Mouse (Mus musculus) kidney, postnatal 0 days (tissue): ENCODE measurements at regions not wholly inside any gene's neighbourhood (a gene's known extent, or its start where the extent isn't known, plus 50 kb on each side); places are given as distances from the start of the nearest gene placed in this dataset. TPM values are rescaled to one million over a fixed set of nuclear protein-coding genes. Genes with fewer than 3 reads are reported as not detected.

Experiments used
- ATAC-seq: fragments of 200-750 bp; cut with Nextera tagmentation; replicated peaks from 2 replicates; pipeline ENCODE4 v1.8.0; 2017; ENCODE audit warnings: low read depth, moderate number of reproducible peaks, moderate TSS enrichment, moderate library complexity; ENCODE audit not compliant: low FRiP score
- DNase-seq: peaks from one replicate; pipeline ENCODE4 v3.0.0-alpha.2; 2016; ENCODE audit warnings: low spot score
- H3K27ac ChIP-seq: fragments of 300-500 bp; sonication (generic); 2 replicates; pipeline ENCODE4 v1.5.1; 2014; ENCODE audit warnings: mild to moderate bottlenecking
- H3K27me3 ChIP-seq: fragments of 300-500 bp; sonication (generic); 2 replicates; pipeline ENCODE4 v1.6.1; 2014; ENCODE audit warnings: low read length, mixed read lengths; ENCODE audit not compliant: insufficient read depth
- H3K36me3 ChIP-seq: fragments of 300-500 bp; sonication (generic); 2 replicates; pipeline ENCODE4 v1.6.1; 2014; ENCODE audit warnings: low read length, mixed read lengths; ENCODE audit not compliant: insufficient read depth
- H3K4me1 ChIP-seq: fragments of 300-500 bp; sonication (generic); replicated peaks from 2 replicates; pipeline ENCODE4 v1.6.1; 2014; ENCODE audit warnings: antibody characterized with exemption, low read length, mixed read lengths; ENCODE audit not compliant: insufficient read depth
- H3K4me2 ChIP-seq: fragments of 300-500 bp; sonication (generic); 2 replicates; pipeline ENCODE4 v1.6.1; 2014; ENCODE audit warnings: mild to moderate bottlenecking, low read length, moderate library complexity, mixed read lengths
- H3K4me3 ChIP-seq: fragments of 300-500 bp; sonication (generic); replicated peaks from 2 replicates; pipeline ENCODE4 v1.5.1; 2014; ENCODE audit warnings: low read depth, low read length
- H3K9ac ChIP-seq: fragments of 300-500 bp; sonication (generic); 2 replicates; pipeline ENCODE4 v1.6.1; 2014; ENCODE audit warnings: low read depth, low read length
- H3K9me3 ChIP-seq: fragments of 300-500 bp; sonication (generic); replicated peaks from 2 replicates; pipeline ENCODE4 v1.6.1; 2016; ENCODE audit warnings: low read length, inconsistent platforms, mixed read lengths
- CTCF ChIP-seq: IDR thresholded peaks from 2 replicates; pipeline ENCODE4 v1.5.1; 2016; ENCODE audit warnings: antibody characterized with exemption, low read depth, mild to moderate bottlenecking, moderate library complexity
- WGBS: fragments of 180-500 bp; shearing (Covaris S2); extraction: QIAGEN DNeasy Blood & Tissue Kit; methylation state at CpG from one replicate; pipeline ENCODE4 v1.1.7; 2014; 5-methylcytosine and 5-hydroxymethylcytosine counted together
- microRNA-seq: library from miRNA; unstranded; fragments of <30 nt; microRNA quantifications from one replicate; pipeline ENCODE4, GENCODE M21; 2016

DNA sequence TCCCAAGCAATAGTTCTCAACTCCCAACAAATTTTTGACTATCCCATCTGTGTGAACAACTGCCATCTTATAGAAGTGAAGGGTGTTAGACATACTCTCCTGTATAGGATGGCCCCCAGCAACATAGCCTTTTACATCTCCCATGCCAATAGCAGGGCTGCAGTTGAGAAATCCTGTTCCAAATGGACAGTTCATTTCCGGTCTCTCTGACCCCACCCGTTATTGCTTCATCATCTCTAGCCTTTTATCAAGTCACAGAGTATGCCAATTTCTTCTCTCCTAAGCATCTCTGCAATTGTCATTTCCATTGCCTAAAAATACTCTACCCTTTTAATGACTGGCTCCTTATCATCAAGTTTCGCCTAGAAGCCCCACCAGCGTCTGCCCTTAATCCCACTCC lies 64.8 kb upstream of the Gm9747 start:
- 88% methylated on average over 4 of the region's 4 CpGs for WGBS
- Histone ChIP-seq H3K27ac (no peak overlapping the region), H3K4me2 (no peak overlapping the region), H3K4me1 (no peaks in the 10 kb centered on the region), H3K9me3 (no peaks in the 10 kb centered on the region), H3K9ac (no peak overlapping the region), H3K4me3 (no peak overlapping the region), H3K27me3 (no peaks in the 10 kb centered on the region), H3K36me3 (no peaks in the 10 kb centered on the region)
- DNase-seq (no peak), ATAC-seq (no peak)
- no peak for TF ChIP-seq CTCF

DNA sequence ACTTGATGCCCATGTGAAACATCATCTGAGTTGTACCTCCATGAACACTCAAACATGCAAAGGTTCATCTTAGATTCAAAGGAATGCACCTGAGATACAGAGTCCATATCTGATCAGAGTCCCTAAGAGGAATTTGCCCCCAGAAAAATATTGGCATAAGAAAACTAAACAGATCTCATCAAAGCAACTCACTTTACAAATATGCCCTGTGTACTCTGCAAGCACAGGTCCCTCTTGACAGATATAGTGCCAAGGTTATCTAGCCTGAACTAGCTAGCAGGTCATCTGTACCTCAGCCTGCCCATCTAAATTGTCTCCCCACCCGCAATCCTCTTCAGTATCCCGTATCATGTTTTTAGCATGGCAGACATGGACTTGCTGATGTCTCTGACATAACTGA lies 64.0 kb upstream of the Gm9747 start:
- WGBS = 95% methylated on average over 2 of the region's 2 CpGs
- Histone ChIP-seq H3K27ac (no peak overlapping the region), H3K4me3 (no peak overlapping the region), H3K4me2 (no peak overlapping the region), H3K4me1 (no peaks in the 10 kb centered on the region), H3K9ac (no peak overlapping the region), H3K36me3 (no peaks in the 10 kb centered on the region), H3K9me3 (no peaks in the 10 kb centered on the region), H3K27me3 (no peaks in the 10 kb centered on the region)
- DNase-seq (no peak), ATAC-seq (no peak)
- no peak for TF ChIP-seq CTCF

DNA sequence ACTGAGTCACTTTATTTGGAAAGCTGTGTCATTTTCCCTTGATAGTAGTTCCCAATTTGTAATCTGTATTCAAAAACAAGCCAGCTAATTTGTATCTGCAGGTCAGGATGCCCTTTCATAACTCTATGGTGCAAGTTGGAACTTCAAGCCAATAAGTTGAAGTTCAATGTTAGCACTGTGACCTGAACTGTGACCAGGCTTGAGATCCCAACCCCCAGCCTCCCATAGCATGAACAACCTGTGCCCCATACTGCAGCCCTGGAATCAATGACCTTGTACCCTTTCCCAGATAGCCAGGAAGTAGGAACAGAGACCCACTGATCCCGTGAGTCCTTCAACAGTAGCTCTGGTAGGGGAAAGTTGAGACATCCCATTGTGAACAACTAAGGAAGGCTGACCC lies 52.5 kb upstream of the Gm9747 start:
- TF ChIP-seq CTCF = no peak
- Histone ChIP-seq H3K4me3 (no peak overlapping the region), H3K27ac (no peak overlapping the region), H3K27me3 (no peaks in the 10 kb centered on the region), H3K9me3 (no peaks in the 10 kb centered on the region), H3K4me1 (no peaks in the 10 kb centered on the region), H3K9ac (no peak overlapping the region), H3K36me3 (no peaks in the 10 kb centered on the region), H3K4me2 (no peak overlapping the region)
- ATAC-seq = no peak
- no peak for DNase-seq
- 56% methylated on average over 1 of the region's 1 CpGs for WGBS

Small RNA genes in the stretch of these regions (microRNA-seq; reads per million reads assigned to microRNA genes)
- not detected for gene Mir6344
